Mouse (Mus musculus) adrenal gland, adult (tissue): Measurements from ENCODE around the gene Flywch2.
"Not testable (repeated sequence)": the region's sequence is repeated elsewhere in the genome, so short reads cannot be mapped to it uniquely, and the experiment has no call there.

ENCODE experiments used
- DNase-seq, 2 experiments: peaks; one replicate each; pipeline ENCODE4 v3.0.0; 2022 to 2023; ENCODE audit warnings: low spot score in 1 of 2; ENCODE audit not compliant: inconsistent age in 2 of 2

The Flywch2 gene

DNA sequence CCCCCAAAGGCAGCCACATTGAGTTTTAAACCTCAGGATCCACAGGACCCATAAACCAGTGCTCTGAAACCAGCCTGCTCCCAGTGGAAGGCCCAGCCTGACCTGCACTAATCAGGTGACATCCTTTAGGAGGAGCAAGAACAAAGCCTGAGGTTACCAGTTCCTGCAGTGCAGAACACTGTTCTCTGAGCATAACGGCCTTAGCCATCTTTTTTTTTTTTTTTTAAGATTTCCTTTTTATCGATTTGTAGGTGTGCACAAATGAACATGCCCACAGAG, 5.1 kb upstream of the Flywch2 start:
- DNase-seq: no peak

DNA sequence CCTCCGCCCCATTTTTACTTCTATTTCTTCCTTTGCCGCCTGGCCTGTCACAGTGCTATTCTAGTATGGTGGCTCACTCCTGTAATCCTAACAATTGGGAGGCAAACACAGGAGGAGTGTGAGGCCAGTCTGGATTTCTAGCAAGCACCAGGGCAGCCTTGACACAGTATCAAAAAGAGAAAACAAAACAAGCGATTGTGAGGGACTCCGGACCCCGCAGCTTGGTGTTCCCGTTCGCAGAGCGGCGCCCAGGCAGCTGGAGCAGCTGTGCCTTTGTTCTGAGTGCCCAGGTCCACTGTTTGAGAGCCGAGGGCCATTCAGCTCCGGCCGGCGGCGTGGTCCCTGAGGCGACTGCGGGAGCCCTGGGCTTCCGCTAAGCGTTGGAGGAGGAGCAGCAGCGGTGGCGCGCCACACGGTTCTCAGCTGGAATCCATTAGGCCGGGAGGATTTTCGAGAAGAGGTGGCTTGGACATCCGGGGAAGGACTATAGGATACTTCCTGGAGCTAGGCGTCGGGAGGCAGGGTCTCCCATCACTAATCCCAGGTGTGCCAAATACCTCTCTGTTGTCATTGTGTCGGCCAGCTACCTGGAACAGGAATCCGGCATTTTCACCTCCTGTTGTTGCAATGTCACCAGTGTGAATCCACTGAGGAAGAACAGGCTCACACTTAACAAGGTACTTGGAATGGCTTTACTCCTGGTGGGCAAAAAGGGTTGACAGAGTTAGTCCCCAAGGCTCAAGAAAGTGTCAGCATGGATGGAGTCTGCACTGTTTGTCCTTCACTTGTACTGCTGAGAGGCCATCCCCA, 4.6 kb upstream of the Flywch2 start, which contains the start of gene Srrm2:
Gene Srrm2, plus strand, starts transcription at position 264 of the 810 bp plus-strand sequence.
- DNase-seq: peak; percentile 72 to 92

- peak in 1 of 2 experiments; percentile 55 for DNase-seq
Measured at GRCm38 (mm10) chr17:23789749-23790268, 3.9 kb upstream of the Flywch2 start.

- no peak for DNase-seq
Measured at GRCm38 (mm10) chr17:23788973-23789372, 3.1 kb upstream of the Flywch2 start.

GRCm38 (mm10) chr17:23786510-23786931, 640 bp upstream of the Flywch2 start:
- DNase-seq: peak; percentile 50 to 76

GRCm38 (mm10) chr17:23783352-23783751, 2.5 kb downstream of the Flywch2 start:
- DNase-seq: no peak

GRCm38 (mm10) chr17:23778447-23778846, 7.4 kb downstream of the Flywch2 start:
- DNase-seq: no peak

GRCm38 (mm10) chr17:23777141-23777540, 8.7 kb downstream of the Flywch2 start:
- DNase-seq: peak in 1 of 2 experiments; percentile 72

- peak in 1 of 2 experiments; percentile 42 for DNase-seq
Measured at GRCm38 (mm10) chr17:23776216-23776615, 9.7 kb downstream of the Flywch2 start.

- peak; percentile 89 to 96 for DNase-seq
Measured at GRCm38 (mm10) chr17:23774090-23774489, 11.8 kb downstream of the Flywch2 start.

DNA sequence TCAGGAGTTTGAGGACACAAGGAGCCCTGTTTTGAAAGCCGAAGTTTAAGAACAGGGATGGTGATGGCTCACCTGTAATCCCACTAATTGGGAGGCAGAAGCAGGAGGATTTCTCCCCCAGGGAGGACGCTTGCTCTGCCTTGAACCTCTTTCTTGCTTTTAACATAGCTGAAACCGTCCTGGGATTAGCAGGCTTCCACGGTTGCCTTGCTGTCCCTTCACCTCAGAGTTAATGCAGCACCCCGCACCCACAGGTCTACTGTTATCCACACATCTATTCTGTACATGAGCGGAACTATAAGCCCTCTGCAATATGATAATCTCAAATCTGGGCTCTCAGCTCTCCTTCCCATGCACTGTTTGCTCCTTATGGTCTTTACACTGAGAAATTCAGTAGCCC, 12.2 kb downstream of the Flywch2 start:
- peak in 1 of 2 experiments; percentile 46 for DNase-seq

DNA sequence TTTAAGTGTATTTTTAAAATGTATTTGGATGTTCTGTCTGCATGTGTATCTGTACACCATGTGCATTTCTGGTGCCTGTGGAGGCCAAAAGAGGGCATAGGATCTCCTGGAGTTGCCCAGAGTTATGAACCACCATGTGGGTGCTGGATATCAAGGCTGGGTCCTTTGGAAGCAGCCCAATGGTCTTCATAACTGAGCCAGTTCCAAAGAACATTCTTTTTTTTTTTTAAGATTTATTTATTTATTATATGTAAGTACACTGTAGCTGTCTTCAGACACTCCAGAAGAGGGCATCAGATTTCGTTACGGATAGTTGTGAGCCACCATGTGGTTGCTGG, 13.7 kb downstream of the Flywch2 start:
- DNase-seq: not testable (repeated sequence)

DNA sequence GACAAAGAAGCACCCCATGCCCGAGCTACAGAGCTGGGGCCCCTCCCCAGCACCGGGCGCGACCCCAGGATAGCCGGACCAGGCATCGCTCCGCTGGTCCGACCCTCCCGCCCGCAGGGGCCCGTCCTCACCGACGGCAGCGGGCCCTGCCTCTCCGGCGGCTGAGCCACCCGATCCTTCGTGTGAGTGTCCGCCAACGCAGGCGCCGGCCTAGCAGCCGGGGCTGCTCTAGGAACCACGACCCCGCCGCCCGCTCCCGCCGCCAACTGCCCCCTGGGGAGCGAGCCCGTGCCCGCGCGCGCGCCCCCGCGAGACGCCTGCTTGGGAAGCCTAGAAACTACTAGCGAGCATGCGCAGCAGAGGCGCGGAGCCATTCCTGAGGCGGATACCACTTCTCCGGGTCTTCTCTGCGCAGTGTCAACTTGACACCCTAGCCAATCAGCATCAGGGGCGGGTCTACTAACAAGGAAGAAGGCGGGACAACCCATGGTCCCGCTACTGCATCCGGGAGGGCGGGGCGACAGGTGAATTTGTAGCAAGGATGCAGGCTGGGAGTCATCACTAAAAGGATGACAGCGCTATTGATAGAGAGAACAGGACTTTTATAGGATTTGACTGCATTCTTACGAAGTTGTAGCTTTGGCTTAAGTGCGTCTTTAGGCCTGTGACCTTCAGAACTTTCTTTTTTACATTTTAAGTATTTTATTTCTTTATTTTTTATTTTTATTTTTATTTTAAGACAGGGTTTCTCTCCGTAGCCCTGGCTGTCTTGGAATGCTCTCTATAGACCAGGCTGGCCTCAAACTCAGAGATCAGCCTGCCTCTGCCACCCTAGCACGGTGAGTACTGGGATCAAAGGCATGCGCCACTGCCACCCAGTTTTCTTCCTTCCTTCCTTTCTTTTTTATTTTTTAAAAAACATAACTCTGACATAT, 14.3 kb downstream of the Flywch2 start, which contains the start of gene Flywch1:
Gene Flywch1, minus strand, starts transcription at position 319 of the 935 bp plus-strand sequence.
- peak; percentile 98 to 99 for DNase-seq

- no peak for DNase-seq
Measured at GRCm38 (mm10) chr17:23770896-23771283, 15.0 kb downstream of the Flywch2 start.

DNA sequence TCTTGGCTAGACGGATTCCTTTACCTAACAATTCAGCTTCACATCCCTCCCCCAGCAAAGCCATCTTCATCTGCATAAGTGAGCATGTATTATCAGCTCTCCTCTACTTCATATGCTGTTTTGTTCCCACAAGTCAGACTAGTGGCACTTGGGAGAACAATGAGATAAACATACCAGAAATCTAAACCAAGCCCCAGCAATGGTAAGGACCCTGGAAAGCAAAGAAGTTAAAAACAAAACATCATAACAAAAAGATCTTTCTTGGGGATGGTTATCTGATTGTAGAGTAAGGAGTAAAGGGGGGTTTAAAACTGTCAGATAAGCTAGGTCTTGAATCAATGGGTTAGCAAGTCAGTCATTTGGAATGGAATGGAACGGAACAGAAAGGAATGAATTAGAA, 15.4 kb downstream of the Flywch2 start:
- peak in 1 of 2 experiments; percentile 45 for DNase-seq

GRCm38 (mm10) chr17:23762976-23763375, 22.9 kb downstream of the Flywch2 start:
- no peak for DNase-seq

DNA sequence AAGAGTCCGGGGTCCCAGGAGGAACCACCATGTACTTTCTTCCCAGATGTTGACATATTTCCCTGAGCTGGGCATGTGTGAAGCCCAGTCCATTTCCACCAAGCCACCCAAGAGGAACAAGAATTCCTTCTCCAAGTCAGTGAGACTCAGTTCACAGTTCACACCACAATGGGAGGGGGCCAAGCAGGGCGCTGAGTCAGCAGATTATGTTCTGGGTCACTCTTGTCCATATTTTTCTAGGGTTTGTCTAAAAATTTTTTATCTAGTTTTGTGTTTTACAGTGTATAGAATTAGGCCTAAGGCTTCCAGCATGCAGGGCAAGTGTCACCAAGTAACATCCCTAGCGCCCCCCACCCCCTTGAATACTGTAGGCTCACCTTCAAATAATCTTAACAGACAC, 24.7 kb downstream of the Flywch2 start:
- no peak for DNase-seq

DNA sequence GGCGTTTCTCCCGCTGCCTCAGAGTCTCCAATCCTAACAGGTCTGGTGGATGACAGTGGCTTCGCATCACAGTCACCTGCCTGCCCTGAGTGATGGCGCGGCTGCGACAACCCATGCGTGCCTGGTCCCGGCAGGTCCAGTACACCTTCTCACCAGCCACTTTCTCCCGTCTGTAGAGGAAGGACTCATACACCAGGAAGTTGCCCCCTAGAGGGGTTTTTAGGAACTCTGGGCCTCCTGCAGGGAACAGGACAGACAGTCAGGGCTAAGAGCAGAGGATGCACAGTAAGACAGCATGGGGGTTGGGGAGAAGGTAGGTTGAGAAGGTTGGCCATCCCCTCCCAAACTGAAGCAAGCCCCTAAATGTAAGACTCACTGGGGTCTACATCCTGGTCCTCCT, 25.6 kb downstream of the Flywch2 start:
- DNase-seq: no peak

DNA sequence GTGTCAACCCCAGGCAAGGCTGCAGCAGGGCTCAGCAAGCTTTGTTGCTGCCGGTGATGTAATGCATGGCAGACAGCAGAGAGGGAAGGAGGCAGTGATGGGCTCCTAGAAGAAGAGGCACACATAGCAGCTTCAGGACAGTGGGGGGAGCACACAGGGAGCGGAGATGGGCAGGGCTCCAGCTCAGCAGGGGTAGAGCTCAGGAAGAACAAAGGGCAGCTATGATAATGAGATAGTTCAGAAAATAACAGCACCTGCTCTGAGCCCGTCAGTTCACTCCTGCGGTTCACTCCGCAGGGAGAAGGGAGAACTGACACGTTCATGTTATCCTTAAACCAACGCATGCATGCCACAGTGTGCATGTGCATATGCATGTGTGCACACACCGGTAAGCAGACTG, 27.1 kb downstream of the Flywch2 start:
- no peak for DNase-seq

- no peak for DNase-seq
Measured at GRCm38 (mm10) chr17:23757581-23757980, 28.3 kb downstream of the Flywch2 start.

DNA sequence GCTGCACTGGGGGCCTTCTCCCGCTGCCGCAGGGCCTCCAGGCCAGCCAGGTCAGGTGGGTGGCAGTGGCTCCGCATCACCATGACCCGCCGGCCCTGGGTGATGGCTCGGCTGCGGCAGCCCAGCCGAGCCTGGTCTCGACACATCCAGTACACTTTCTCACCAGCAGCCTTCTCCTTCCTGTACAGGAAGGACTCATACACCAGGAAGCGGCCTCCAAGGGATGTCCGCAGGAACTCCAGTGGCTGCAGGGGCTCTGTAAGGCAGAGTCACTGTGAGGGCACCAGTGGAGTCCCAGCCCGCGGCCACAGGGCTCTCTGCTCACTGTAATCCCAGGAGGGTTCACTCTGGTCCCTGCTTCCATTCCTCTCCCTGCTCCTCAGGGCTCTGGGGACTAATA, 30.2 kb downstream of the Flywch2 start:
- DNase-seq: no peak
